Mouse (Mus musculus): ENCODE data around the gene Phactr4. TPM values are rescaled to one million over a fixed set of nuclear protein-coding genes. Genes with fewer than 3 reads are reported as not detected.
A peak's percentile ranks its signal among the peaks of the same experiment; 100 is the strongest.

Gene Phactr4
- polyA plus RNA-seq, 1 experiment from 2014 or later, result 11.1 TPM

- peak overlapping the region; percentile 80 for H3K9ac ChIP-seq (replicated peaks; ENCODE audit: low read length)
- ATAC-seq (ENCODE audit: low FRiP score, low TSS enrichment) (peak; percentile 81), DNase-seq (peak; percentile 94)
- H3K27ac ChIP-seq (replicated peaks; ENCODE audit: low read depth, low read length), result peak overlapping the region; percentile 32; the same call in 1 of the 2 replicates
- H3K9me3 ChIP-seq (ENCODE audit: control insufficient read depth, low read length), result no peaks in the 10 kb centered on the region
- peak overlapping the region; percentile 96 for H3K4me2 ChIP-seq (ENCODE audit: low read length)
- no peaks in the 10 kb centered on the region for H3K27me3 ChIP-seq (ENCODE audit: control insufficient read depth, insufficient read depth, low read length)
- no peaks in the 10 kb centered on the region for H3K36me3 ChIP-seq (ENCODE audit: control insufficient read depth, insufficient read depth, low read length)
- WGBS, result under 1% methylated on average over 83 of the region's 83 CpGs
- peaks cover 15% of the 10 kb centered on the region for H3K4me1 ChIP-seq (ENCODE audit: control insufficient read depth, insufficient read depth, low read length)
- H3K4me3 ChIP-seq (replicated peaks; ENCODE audit: low read depth, low read length), result peak overlapping the region; percentile 74
Observed at GRCm38 (mm10) chr4:132345135-132345842, 77.0 kb downstream of the Phactr4 start.

GRCm38 (mm10) chr4:132344403-132345134 lies 77.7 kb downstream of the Phactr4 start:
- WGBS, result 6% methylated on average over 13 of the region's 13 CpGs

GRCm38 (mm10) chr4:132341451-132341850 lies 80.8 kb downstream of the Phactr4 start:
- ATAC-seq (ENCODE audit: low FRiP score, low TSS enrichment) (no peak), DNase-seq (no peak)
- no peak overlapping the region for H3K4me3 ChIP-seq (replicated peaks; ENCODE audit: low read depth, low read length)
- no peak overlapping the region for H3K9ac ChIP-seq (replicated peaks; ENCODE audit: low read length)
- H3K4me1 ChIP-seq (ENCODE audit: control insufficient read depth, insufficient read depth, low read length), result peaks cover 15% of the 10 kb centered on the region
- no peak overlapping the region for H3K27ac ChIP-seq (replicated peaks; ENCODE audit: low read depth, low read length)
- WGBS, result 86% methylated on average over 3 of the region's 3 CpGs
- H3K4me2 ChIP-seq (ENCODE audit: low read length), result no peak overlapping the region
- no peaks in the 10 kb centered on the region for H3K9me3 ChIP-seq (ENCODE audit: control insufficient read depth, low read length)
- no peaks in the 10 kb centered on the region for H3K27me3 ChIP-seq (ENCODE audit: control insufficient read depth, insufficient read depth, low read length)
- peaks cover 32% of the 10 kb centered on the region for H3K36me3 ChIP-seq (ENCODE audit: control insufficient read depth, insufficient read depth, low read length)

More at GRCm38 (mm10) chr4:132344403-132345134, 77.7 kb downstream of the Phactr4 start:
- Histone ChIP-seq H3K27ac (replicated peaks; ENCODE audit: low read depth, low read length) (no peak overlapping the region), H3K4me3 (replicated peaks; ENCODE audit: low read depth, low read length) (peak overlapping the region; percentile 74), H3K4me1 (ENCODE audit: control insufficient read depth, insufficient read depth, low read length) (peaks cover 15% of the 10 kb centered on the region), H3K36me3 (ENCODE audit: control insufficient read depth, insufficient read depth, low read length) (peaks cover 6% of the 10 kb centered on the region; the same call in 1 of the 2 replicates), H3K9ac (replicated peaks; ENCODE audit: low read length) (peak overlapping the region; percentile 80), H3K9me3 (ENCODE audit: control insufficient read depth, low read length) (no peaks in the 10 kb centered on the region), H3K27me3 (ENCODE audit: control insufficient read depth, insufficient read depth, low read length) (no peaks in the 10 kb centered on the region), H3K4me2 (ENCODE audit: low read length) (peak overlapping the region; percentile 96)
- DNase-seq (no peak), ATAC-seq (ENCODE audit: low FRiP score, low TSS enrichment) (no peak)

GRCm38 (mm10) chr4:132338943-132339342 lies 83.3 kb downstream of the Phactr4 start:
- H3K4me2 ChIP-seq (ENCODE audit: low read length), result no peak overlapping the region
- no peak overlapping the region for H3K4me3 ChIP-seq (replicated peaks; ENCODE audit: low read depth, low read length)
- WGBS, result 95% methylated on average over 13 of the region's 13 CpGs
- H3K36me3 ChIP-seq (ENCODE audit: control insufficient read depth, insufficient read depth, low read length), result peaks cover 53% of the 10 kb centered on the region
- H3K27ac ChIP-seq (replicated peaks; ENCODE audit: low read depth, low read length), result no peak overlapping the region
- H3K27me3 ChIP-seq (ENCODE audit: control insufficient read depth, insufficient read depth, low read length), result no peaks in the 10 kb centered on the region
- ATAC-seq (ENCODE audit: low FRiP score, low TSS enrichment), result no peak
- no peak overlapping the region for H3K9ac ChIP-seq (replicated peaks; ENCODE audit: low read length)
- H3K4me1 ChIP-seq (ENCODE audit: control insufficient read depth, insufficient read depth, low read length), result peaks cover 5% of the 10 kb centered on the region
- H3K9me3 ChIP-seq (ENCODE audit: control insufficient read depth, low read length), result no peaks in the 10 kb centered on the region
- DNase-seq, result no peak

GRCm38 (mm10) chr4:132332880-132333279 lies 89.4 kb downstream of the Phactr4 start:
- H3K9ac ChIP-seq (replicated peaks; ENCODE audit: low read length), result no peak overlapping the region
- peaks cover 11% of the 10 kb centered on the region for H3K4me1 ChIP-seq (ENCODE audit: control insufficient read depth, insufficient read depth, low read length)
- H3K27ac ChIP-seq (replicated peaks; ENCODE audit: low read depth, low read length), result no peak overlapping the region
- H3K9me3 ChIP-seq (ENCODE audit: control insufficient read depth, low read length), result no peaks in the 10 kb centered on the region
- no peaks in the 10 kb centered on the region for H3K27me3 ChIP-seq (ENCODE audit: control insufficient read depth, insufficient read depth, low read length)
- 91% methylated on average over 6 of the region's 6 CpGs for whole genome bisulfite sequencing
- H3K4me3 ChIP-seq (replicated peaks; ENCODE audit: low read depth, low read length), result no peak overlapping the region
- DNase-seq (no peak), ATAC-seq (ENCODE audit: low FRiP score, low TSS enrichment) (no peak)
- H3K36me3 ChIP-seq (ENCODE audit: control insufficient read depth, insufficient read depth, low read length), result peaks cover 51% of the 10 kb centered on the region
- no peak overlapping the region for H3K4me2 ChIP-seq (ENCODE audit: low read length)

- H3K4me2 ChIP-seq (ENCODE audit: low read length), result no peak overlapping the region
Observed at GRCm38 (mm10) chr4:132331960-132332359, 90.3 kb downstream of the Phactr4 start.

GRCm38 (mm10) chr4:132329835-132330354 lies 92.4 kb downstream of the Phactr4 start:
- peaks cover 39% of the 10 kb centered on the region for H3K36me3 ChIP-seq (ENCODE audit: control insufficient read depth, insufficient read depth, low read length)
- H3K4me2 ChIP-seq (ENCODE audit: low read length), result peak overlapping the region; percentile 77
- peak overlapping the region; percentile 77 for H3K9ac ChIP-seq (replicated peaks; ENCODE audit: low read length)
- H3K27me3 ChIP-seq (ENCODE audit: control insufficient read depth, insufficient read depth, low read length), result no peaks in the 10 kb centered on the region
- peak overlapping the region; percentile 78; the same call in 1 of the 2 replicates for H3K27ac ChIP-seq (replicated peaks; ENCODE audit: low read depth, low read length)
- ATAC-seq (ENCODE audit: low FRiP score, low TSS enrichment), result no peak; the same call in 1 of the 2 replicates
- 9% methylated on average over 10 of the region's 10 CpGs for WGBS
- peak overlapping the region; percentile 75 for H3K4me3 ChIP-seq (replicated peaks; ENCODE audit: low read depth, low read length)
- peaks cover 11% of the 10 kb centered on the region for H3K4me1 ChIP-seq (ENCODE audit: control insufficient read depth, insufficient read depth, low read length)
- no peak for DNase-seq
- no peaks in the 10 kb centered on the region for H3K9me3 ChIP-seq (ENCODE audit: control insufficient read depth, low read length)

More at GRCm38 (mm10) chr4:132331960-132332359, 90.3 kb downstream of the Phactr4 start:
- no peak overlapping the region for H3K9ac ChIP-seq (replicated peaks; ENCODE audit: low read length)
- peaks cover 45% of the 10 kb centered on the region for H3K36me3 ChIP-seq (ENCODE audit: control insufficient read depth, insufficient read depth, low read length)
- no peak overlapping the region for H3K4me3 ChIP-seq (replicated peaks; ENCODE audit: low read depth, low read length)
- 77% methylated on average over 3 of the region's 3 CpGs for WGBS
- H3K9me3 ChIP-seq (ENCODE audit: control insufficient read depth, low read length), result no peaks in the 10 kb centered on the region
- H3K27ac ChIP-seq (replicated peaks; ENCODE audit: low read depth, low read length), result no peak overlapping the region
- no peak for ATAC-seq (ENCODE audit: low FRiP score, low TSS enrichment)
- H3K27me3 ChIP-seq (ENCODE audit: control insufficient read depth, insufficient read depth, low read length), result no peaks in the 10 kb centered on the region
- no peak for DNase-seq
- H3K4me1 ChIP-seq (ENCODE audit: control insufficient read depth, insufficient read depth, low read length), result peaks cover 11% of the 10 kb centered on the region

- Histone ChIP-seq H3K27ac (replicated peaks; ENCODE audit: low read depth, low read length) (peak within 1 kb of the TSS; percentile 78), H3K27me3 (ENCODE audit: control insufficient read depth, insufficient read depth, low read length) (no peaks in the 10 kb centered on the region), H3K4me3 (replicated peaks; ENCODE audit: low read depth, low read length) (peak within 1 kb of the TSS; percentile 75), H3K36me3 (ENCODE audit: control insufficient read depth, insufficient read depth, low read length) (peaks cover 39% of the 10 kb centered on the region), H3K4me1 (ENCODE audit: control insufficient read depth, insufficient read depth, low read length) (peaks cover 11% of the 10 kb centered on the region), H3K9ac (replicated peaks; ENCODE audit: low read length) (peak within 1 kb of the TSS; percentile 77), H3K9me3 (ENCODE audit: control insufficient read depth, low read length) (no peaks in the 10 kb centered on the region), H3K4me2 (ENCODE audit: low read length) (peak within 1 kb of the TSS; percentile 77)
- ATAC-seq (ENCODE audit: low FRiP score, low TSS enrichment), result peak; percentile 93
- DNase-seq, result peak; percentile 94
- under 1% methylated on average over 52 of the region's 52 CpGs for WGBS
Observed at GRCm38 (mm10) chr4:132329115-132329834, 93.0 kb downstream of the Phactr4 start, which contains the start of gene Trnau1ap. TSS of gene Trnau1ap (minus strand) at chr4:132329538.

Data from midbrain, embryonic 14.5 days (tissue).